Mouse (Mus musculus) cerebellum, adult 9-10 months (tissue): ENCODE results near the gene Ifne.
A peak's percentile ranks its signal among the peaks of the same experiment; 100 is the strongest.
"Not testable (repeated sequence)": the region's sequence is repeated elsewhere in the genome, so short reads cannot be mapped to it uniquely, and the experiment has no call there.

Experiments used
- DNase-seq: peaks from one replicate; pipeline ENCODE4 v3.0.0; 2022

Gene Ifne

DNA sequence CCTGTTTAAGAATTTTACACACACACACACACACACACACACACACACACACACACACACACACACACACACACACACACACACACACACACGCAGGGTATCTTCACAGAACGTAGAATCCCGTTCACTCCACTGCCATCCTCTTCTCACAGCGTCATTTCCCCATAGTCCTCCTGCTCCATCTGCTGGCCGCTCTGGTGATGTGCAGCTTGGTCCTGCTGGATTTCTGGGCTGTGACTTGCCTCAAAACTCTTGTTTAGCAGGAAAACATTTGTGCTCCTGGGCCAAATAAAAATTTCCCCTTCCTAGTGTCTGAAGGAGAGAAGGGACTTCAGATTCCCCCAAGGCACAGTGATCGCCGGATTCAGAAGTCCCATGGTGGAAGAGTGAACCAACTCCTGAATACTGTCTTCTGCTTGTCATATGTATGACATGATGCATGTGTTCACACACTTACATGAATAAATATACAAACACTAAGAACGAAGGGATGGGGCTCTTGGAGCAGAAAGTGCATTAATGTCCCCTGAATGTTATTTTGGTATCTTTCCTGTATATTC is 12.6 kb downstream of the Ifne start:
- DNase-seq = peak; percentile 61

- no peak for DNase-seq
These were observed 14.9 kb downstream of the Ifne start for GRCm38 (mm10) chr4:88865011-88865569.

GRCm38 (mm10) chr4:88864599-88864998 is 15.4 kb downstream of the Ifne start:
- no peak for DNase-seq

- DNase-seq = no peak
These were observed 16.7 kb downstream of the Ifne start for GRCm38 (mm10) chr4:88863309-88863708.

- DNase-seq = no peak
These were observed 20.8 kb downstream of the Ifne start for GRCm38 (mm10) chr4:88859214-88859613.

- DNase-seq = no peak
These were observed 28.8 kb downstream of the Ifne start for GRCm38 (mm10) chr4:88851026-88851763.

DNA sequence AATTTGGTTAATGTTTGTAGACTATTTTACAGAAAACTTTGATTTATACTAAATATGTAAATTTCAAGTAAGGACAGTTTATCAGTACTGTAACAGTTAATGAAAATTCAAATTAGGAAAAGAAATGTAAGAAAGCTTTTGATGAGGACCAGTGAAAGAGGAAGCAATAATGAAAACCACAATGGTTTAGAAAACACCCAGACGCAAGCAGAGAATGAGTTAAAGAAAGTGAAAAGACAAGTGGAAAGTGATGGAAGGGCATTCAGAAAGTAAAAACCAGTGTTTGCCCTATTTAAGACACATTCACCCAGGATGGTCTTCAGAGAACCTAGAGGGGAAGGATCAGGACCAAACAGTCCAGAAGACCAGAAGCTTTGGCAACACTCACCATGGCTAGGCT is 30.3 kb downstream of the Ifne start, which contains the start of gene Ifna1:
Gene Ifna1 (plus strand): TSS at position 390 of the 400 bp plus-strand sequence.
- DNase-seq = no peak

- DNase-seq = no peak
These were observed 34.7 kb downstream of the Ifne start for GRCm38 (mm10) chr4:88845334-88845733.

DNA sequence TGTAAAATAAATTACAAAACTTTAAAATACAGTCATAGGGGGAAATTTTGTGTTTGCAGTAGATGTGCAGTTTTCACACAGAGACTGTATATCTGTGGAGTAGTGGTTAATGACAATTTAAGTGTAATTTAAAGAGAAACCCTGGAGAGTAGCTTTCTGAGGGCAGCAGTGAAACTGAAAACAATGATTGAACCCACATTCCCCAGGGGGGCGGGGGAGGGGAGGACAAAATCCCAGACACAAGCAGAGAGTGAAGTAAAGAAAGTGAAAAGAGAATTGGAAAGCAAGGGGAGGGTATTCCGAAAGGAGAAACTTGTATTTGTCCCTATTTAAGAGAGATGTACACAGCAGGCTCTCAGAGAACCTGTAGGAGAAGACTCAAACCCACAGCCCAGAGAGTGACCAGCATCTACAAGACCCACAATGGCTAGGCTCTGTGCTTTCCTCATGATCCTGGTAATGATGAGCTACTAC is 38.5 kb downstream of the Ifne start, which contains the start of gene Ifna4:
Gene Ifna4 (plus strand): TSS at position 424 of the 474 bp plus-strand sequence.
- no peak for DNase-seq

DNA sequence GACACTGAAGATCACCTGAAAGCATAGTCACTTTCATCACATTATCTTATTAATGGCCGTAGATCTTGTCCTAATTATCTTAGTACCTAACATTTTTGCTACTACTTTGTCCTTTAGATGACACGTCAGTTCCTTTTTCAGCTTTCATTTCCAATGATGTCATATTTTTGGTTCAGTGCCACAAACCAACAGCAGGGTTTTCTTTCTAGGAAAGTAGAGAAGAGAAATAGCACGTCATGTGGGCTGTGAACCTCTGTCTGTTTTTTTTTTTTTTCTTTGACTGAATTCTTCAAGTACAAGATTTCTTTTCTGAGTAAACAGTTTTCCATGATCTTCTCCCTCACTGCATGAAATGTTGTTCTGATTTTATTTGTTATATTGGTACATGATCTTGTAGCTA is 39.9 kb downstream of the Ifne start:
- DNase-seq = no peak

GRCm38 (mm10) chr4:88838828-88839227 is 41.2 kb downstream of the Ifne start:
- DNase-seq = no peak

- DNase-seq = not testable (repeated sequence)
These were observed 44.8 kb downstream of the Ifne start, which contains the start of gene Ifna5 for GRCm38 (mm10) chr4:88835225-88835624. Gene Ifna5, plus strand, starts transcription at chr4:88835525.

- DNase-seq = no peak
These were observed 49.5 kb downstream of the Ifne start for GRCm38 (mm10) chr4:88830523-88830922.
